Mouse (Mus musculus): ENCODE data around the gene Pbsn.

DNA sequence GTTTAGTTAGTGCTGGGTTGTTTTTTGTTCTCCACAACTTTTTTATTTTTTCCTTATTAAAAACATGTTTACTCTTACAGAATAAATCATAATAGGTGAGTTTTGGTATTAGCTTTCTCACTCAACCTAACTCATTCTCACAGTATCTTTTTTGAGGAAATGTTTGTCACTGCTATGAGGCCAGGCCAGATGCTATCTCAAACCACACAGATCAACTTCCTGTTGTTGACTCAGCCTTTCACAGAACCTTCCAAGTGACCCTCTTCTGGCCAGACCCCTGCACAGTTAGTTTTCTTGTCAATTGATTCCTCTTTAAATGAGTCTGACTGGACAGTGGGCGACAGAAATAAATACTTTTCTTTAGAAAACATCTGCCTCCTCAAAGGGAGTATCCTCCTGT is 51.9 kb downstream of the Pbsn start:
- TF ChIP-seq CTCF (IDR thresholded peaks at IDR 0.05; ENCODE audit: control insufficient read depth, insufficient read depth, insufficient read length) (no peak), MYOG (IDR thresholded peaks at IDR 0.05; ENCODE audit: control insufficient read depth, extremely low read depth, insufficient read length) (no peak), CEBPB (IDR thresholded peaks at IDR 0.05; ENCODE audit: low read depth) (no peak), MAX (IDR thresholded peaks at IDR 0.05) (no peak), USF1 (IDR thresholded peaks at IDR 0.05; ENCODE audit: low read depth) (no peak), MYOD1 (IDR thresholded peaks at IDR 0.05; ENCODE audit: control insufficient read depth, insufficient read length, low read depth) (no peak)
